9 mouse cellular contexts compared by ENCODE assay signal in the genomic region with DNA sequence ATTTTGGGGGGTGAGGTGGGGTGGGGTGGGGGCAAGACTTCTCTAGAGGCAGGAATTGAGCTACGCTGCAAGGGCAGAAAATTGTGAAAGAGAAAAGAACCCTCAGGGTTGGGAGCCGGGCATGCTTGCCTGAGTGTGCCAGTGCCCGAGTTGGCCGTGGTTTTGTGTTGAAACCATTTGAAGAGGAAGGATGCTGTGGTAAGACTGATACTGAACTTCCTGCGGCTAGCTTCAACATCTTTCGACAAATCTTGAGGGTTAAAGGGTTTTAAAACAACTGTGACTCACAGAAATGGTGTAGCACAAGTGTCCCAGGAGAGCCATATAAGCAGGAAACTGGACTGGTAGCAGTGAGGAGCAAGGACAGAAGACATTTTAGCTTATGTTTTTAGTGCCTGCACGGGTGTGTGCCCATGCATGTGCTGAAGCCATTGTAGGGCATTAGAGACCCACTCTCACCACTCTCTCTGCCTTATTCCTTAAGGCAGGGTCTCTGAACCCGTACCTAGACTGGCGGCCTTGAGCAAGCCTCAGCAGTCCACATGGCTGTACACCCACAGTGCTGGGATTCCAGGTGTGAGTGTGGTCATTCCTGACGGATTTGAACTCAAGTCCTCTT. TPM values are rescaled to one million over a fixed set of nuclear protein-coding genes. Genes with fewer than 3 reads are reported as not detected.
A peak's percentile ranks its signal among the peaks of the same experiment; 100 is the strongest.
DNase-seq lines count a peak whose midpoint lies in the region; ATAC-seq and TF ChIP-seq lines count a peak whose summit lies in the region.
"Had no signal": no experiment of that assay in that cellular context is flagged by ENCODE, and none has a peak within 500 bp of the region (broad histone marks: within the 10 kb centered on the region; RNA-seq: fewer than 3 reads in every experiment).

No protein-coding gene starts in this region.

- 91% methylated on average over 10 of the region's 10 CpGs for WGBS in hindbrain, embryonic 15.5 days
- 90% methylated on average over 10 of the region's 10 CpGs for WGBS in hindbrain, embryonic 11.5 days
- 9% methylated on average over 10 of the region's 10 CpGs for WGBS in bone marrow, adult 2 months

- peak; percentile 29; the same call in 1 of the 2 replicates for TF ChIP-seq POLR2A in bone marrow, adult 2 months (IDR thresholded peaks at IDR 0.05; ENCODE audit: borderline replicate concordance, control insufficient read depth, low read depth, low read length)

- TF ChIP-seq CTCF in bone marrow, adult 2 months (IDR thresholded peaks at IDR 0.05; ENCODE audit: control insufficient read depth, insufficient read depth, low read length), result no peak

- no peak overlapping the region for H3K27ac ChIP-seq in hindbrain, embryonic 15.5 days (replicated peaks)
- no peak overlapping the region for H3K27ac ChIP-seq in hindbrain, embryonic 11.5 days (ENCODE audit: low read depth, low read length)
- H3K27ac ChIP-seq in bone marrow, adult 2 months (ENCODE audit: control insufficient read depth, insufficient read depth, low read depth, low read length, poor library complexity), result peak overlapping the region; percentile 91

- no peaks in the 10 kb centered on the region for H3K9me3 ChIP-seq in hindbrain, embryonic 15.5 days
- H3K9me3 ChIP-seq in hindbrain, embryonic 11.5 days (ENCODE audit: control insufficient read depth, low read length), result no peaks in the 10 kb centered on the region

- peaks cover 28% of the 10 kb centered on the region for H3K36me3 ChIP-seq in hindbrain, embryonic 15.5 days
- H3K36me3 ChIP-seq in hindbrain, embryonic 11.5 days (ENCODE audit: control insufficient read depth, insufficient read depth, low read length), result peaks cover 7% of the 10 kb centered on the region; the same call in 1 of the 2 replicates

- peak overlapping the region; percentile 81; the same call in 1 of the 2 replicates for H3K4me2 ChIP-seq in hindbrain, embryonic 15.5 days
- H3K4me2 ChIP-seq in hindbrain, embryonic 11.5 days (replicated peaks; ENCODE audit: low read depth, low read length), result no peak overlapping the region

- no peak overlapping the region for H3K4me3 ChIP-seq in hindbrain, embryonic 15.5 days
- no peak overlapping the region for H3K4me3 ChIP-seq in hindbrain, embryonic 11.5 days (ENCODE audit: low read depth, low read length)
- peak overlapping the region; percentile 83 for H3K4me3 ChIP-seq in bone marrow, adult 2 months (replicated peaks; ENCODE audit: control insufficient read depth, low read depth, low read length)

- no peak for ATAC-seq in hindbrain, embryonic 15.5 days (ENCODE audit: low FRiP score, low read depth)
- ATAC-seq in hindbrain, embryonic 11.5 days (ENCODE audit: low FRiP score), result no peak

- no peak for DNase-seq in hindbrain, embryonic 11.5 days (ENCODE audit: low spot score)
- peak; percentile 45 for DNase-seq in 3134 (ENCODE audit: extremely low read depth, insufficient read length, low spot score)
- peak; percentile 40 to 48 for DNase-seq in lung, postnatal 4 days
- no peak for DNase-seq in frontal cortex, postnatal 25 days (ENCODE audit: low spot score in 2 of 2)
- DNase-seq in c-Kit-positive CD71-positive TER-119-positive erythroid progenitor cells, embryonic 14.5 days (ENCODE audit: low spot score), result no peak
- DNase-seq in kidney, postnatal 4 days, result no peak

- H3K27me3 ChIP-seq in hindbrain, embryonic 15.5 days, result no peaks in the 10 kb centered on the region
- no peaks in the 10 kb centered on the region for H3K27me3 ChIP-seq in hindbrain, embryonic 11.5 days (ENCODE audit: control insufficient read depth, insufficient read depth, low read length)

- H3K4me1 ChIP-seq in hindbrain, embryonic 15.5 days (replicated peaks), result peaks cover 22% of the 10 kb centered on the region
- H3K4me1 ChIP-seq in hindbrain, embryonic 11.5 days (replicated peaks; ENCODE audit: control insufficient read depth, insufficient read depth, low read length), result peaks cover 3% of the 10 kb centered on the region
- peaks cover 11% of the 10 kb centered on the region for H3K4me1 ChIP-seq in bone marrow, adult 2 months (ENCODE audit: control insufficient read depth, insufficient read depth, low read length)

- H3K9ac ChIP-seq in hindbrain, embryonic 15.5 days, result no peak overlapping the region
- no peak overlapping the region for H3K9ac ChIP-seq in hindbrain, embryonic 11.5 days (ENCODE audit: low read depth, low read length)

RNA-seq across cellular contexts. Expression of a gene that starts 1.8 kb away (rescaled TPM):
- polyA plus RNA-seq in hindbrain, embryonic 15.5 days (2015; fragmentation: Nextera tagmentation; extraction: Ambion mirVana), result 108 and 111 TPM in 2 replicates
- polyA plus RNA-seq in hindbrain, embryonic 11.5 days (2014; fragmentation: Nextera tagmentation; extraction: Ambion mirVana), result 51.0 and 54.4 TPM in 2 replicates
- 69.8 and 167 TPM in 2 replicates for polyA plus RNA-seq in bone marrow, adult 2 months (2011; ENCODE audit: insufficient read depth, insufficient read length, low replicate concordance, missing spikeins)

RNA-seq across cellular contexts. Expression of a gene that starts 6.8 kb away (rescaled TPM):
- polyA plus RNA-seq in hindbrain, embryonic 15.5 days (2015; fragmentation: Nextera tagmentation; extraction: Ambion mirVana), result 17.1 and 21.1 TPM in 2 replicates
- 7.0 and 7.1 TPM in 2 replicates for polyA plus RNA-seq in hindbrain, embryonic 11.5 days (2014; fragmentation: Nextera tagmentation; extraction: Ambion mirVana)
- 54.9 and 151 TPM in 2 replicates for polyA plus RNA-seq in bone marrow, adult 2 months (2011; ENCODE audit: insufficient read depth, insufficient read length, low replicate concordance, missing spikeins)

RNA-seq across cellular contexts. Expression of a gene that starts 15.6 kb away (rescaled TPM):
- polyA plus RNA-seq in hindbrain, embryonic 15.5 days (2015; fragmentation: Nextera tagmentation; extraction: Ambion mirVana), result 2.2 and 2.6 TPM in 2 replicates
- 4.6 and 6.1 TPM in 2 replicates for polyA plus RNA-seq in hindbrain, embryonic 11.5 days (2014; fragmentation: Nextera tagmentation; extraction: Ambion mirVana)
- polyA plus RNA-seq in bone marrow, adult 2 months (2011; ENCODE audit: insufficient read depth, insufficient read length, low replicate concordance, missing spikeins), result not detected in 2 replicates
- polyA plus RNA-seq: myocyte had no signal

RNA-seq across cellular contexts. Expression of a gene that starts 22.7 kb away (rescaled TPM):
- 0.17 and 0.19 TPM in 2 replicates for polyA plus RNA-seq in hindbrain, embryonic 15.5 days (2015; fragmentation: Nextera tagmentation; extraction: Ambion mirVana)
- polyA plus RNA-seq in hindbrain, embryonic 11.5 days (2014; fragmentation: Nextera tagmentation; extraction: Ambion mirVana), result 0.06 TPM in 2 replicates
- polyA plus RNA-seq in bone marrow, adult 2 months (2011; ENCODE audit: insufficient read depth, insufficient read length, low replicate concordance, missing spikeins), result 0.25 TPM in 1 of 2 replicates, not detected in the other

RNA-seq across cellular contexts. Expression of a gene that starts 22.7 kb away (rescaled TPM):
- polyA plus RNA-seq in hindbrain, embryonic 15.5 days (2015; fragmentation: Nextera tagmentation; extraction: Ambion mirVana), result 147 and 149 TPM in 2 replicates
- 20.8 and 23.9 TPM in 2 replicates for polyA plus RNA-seq in hindbrain, embryonic 11.5 days (2014; fragmentation: Nextera tagmentation; extraction: Ambion mirVana)
- polyA plus RNA-seq in bone marrow, adult 2 months (2011; ENCODE audit: insufficient read depth, insufficient read length, low replicate concordance, missing spikeins), result 4.0 and 8.4 TPM in 2 replicates

Comparison
In these comparisons a context has a peak if more than half of its experiments do, and no peak if none do; other contexts are left out.
1. DNase-seq: peak in 3134 (single experiment) and lung, postnatal 4 days (2 of 2); none in hindbrain, embryonic 11.5 days (single experiment), frontal cortex, postnatal 25 days (0 of 2), c-Kit-positive CD71-positive TER-119-positive erythroid progenitor cells, embryonic 14.5 days (single experiment) and kidney, postnatal 4 days (0 of 2).